Mouse (Mus musculus) MEL (cell line): ENCODE results near the gene 1700010B08Rik. TPM values are rescaled to one million over a fixed set of nuclear protein-coding genes. Genes with fewer than 3 reads are reported as not detected.

ENCODE experiments used
- DNase-seq: peaks from one replicate; pipeline ENCODE4 v3.0.0; 2011; ENCODE audit warnings: low read depth, low spot score
- H3K27ac ChIP-seq: 2 replicates; pipeline ENCODE4 v1.5.1; 2012; ENCODE audit warnings: low read depth, mild to moderate bottlenecking, control low read depth, low read length, moderate library complexity; ENCODE audit not compliant: control insufficient read depth
- H3K27me3 ChIP-seq, 2 experiments: fragments of 150-350 bp in 1 of 2; sonication (generic) in 1 of 2; 2 replicates each; pipeline ENCODE4 v1.6.1; 2012; ENCODE audit warnings: low read length in 2 of 2, mild to moderate bottlenecking in 2 of 2, improper control_type of control experiment in 1 of 2, moderate library complexity in 1 of 2; ENCODE audit not compliant: insufficient read depth in 2 of 2, control insufficient read depth in 1 of 2
- H3K36me3 ChIP-seq, 2 experiments: 2 replicates each; pipeline ENCODE4 v1.6.1; 2012 to 2014; ENCODE audit warnings: low read length in 2 of 2, improper control_type of control experiment in 1 of 2, inconsistent platforms in 1 of 2, mild to moderate bottlenecking in 1 of 2; ENCODE audit not compliant: insufficient read depth in 2 of 2, control insufficient read depth in 1 of 2
- H3K4me1 ChIP-seq, 2 experiments: fragments of 150-350 bp in 1 of 2; sonication (generic) in 1 of 2; 2 replicates each; pipeline ENCODE4 v1.6.1; 2012; ENCODE audit warnings: low read length in 2 of 2, improper control_type of control experiment in 1 of 2, mild to moderate bottlenecking in 1 of 2; ENCODE audit not compliant: insufficient read depth in 2 of 2, control insufficient read depth in 1 of 2
- H3K4me3 ChIP-seq, 2 experiments: fragments of 150-350 bp in 1 of 2; sonication (generic) in 1 of 2; 2 replicates each; pipeline ENCODE4 v1.5.1; 2012; ENCODE audit warnings: low read depth in 2 of 2, low read length in 2 of 2, mild to moderate bottlenecking in 2 of 2, moderate library complexity in 2 of 2, control low read depth in 1 of 2, improper control_type of control experiment in 1 of 2; ENCODE audit not compliant: control insufficient read depth in 1 of 2, insufficient read depth in 1 of 2
- H3K79me2 ChIP-seq: 2 replicates; pipeline ENCODE4 v1.6.1; 2012; ENCODE audit warnings: mild to moderate bottlenecking, low read length, moderate library complexity; ENCODE audit not compliant: control insufficient read depth, poor library complexity, insufficient read depth
- H3K9ac ChIP-seq: 2 replicates; pipeline ENCODE4 v1.6.1; 2012; ENCODE audit warnings: low read depth, mild to moderate bottlenecking, control low read depth, low read length, moderate library complexity; ENCODE audit not compliant: control insufficient read depth, poor library complexity, severe bottlenecking
- H3K9me3 ChIP-seq: fragments of 150-350 bp; sonication (generic); replicated peaks from 2 replicates; pipeline ENCODE4 v1.6.1; 2012; ENCODE audit warnings: mild to moderate bottlenecking, low read length, improper control_type of control experiment, moderate library complexity; ENCODE audit not compliant: insufficient read depth
- BHLHE40 ChIP-seq: IDR thresholded peaks from 2 replicates; pipeline ENCODE4 v1.6.1; 2012; ENCODE audit warnings: low read depth, mild to moderate bottlenecking, inconsistent platforms, low read length, improper control_type of control experiment, borderline replicate concordance
- CHD2 ChIP-seq: IDR thresholded peaks from 2 replicates; pipeline ENCODE4 v1.6.1; 2011; ENCODE audit warnings: low read length, improper control_type of control experiment
- CTCF ChIP-seq, 3 experiments: IDR thresholded peaks in 2 of 3; conservative IDR thresholded peaks in 1 of 3; 2 replicates each; pipeline ENCODE4 v1.5.1; 2011 to 2012; ENCODE audit warnings: low read length in 3 of 3, low read depth in 2 of 3, mild to moderate bottlenecking in 2 of 3, improper control_type of control experiment in 1 of 3, inconsistent platforms in 1 of 3, mixed read lengths in 1 of 3, moderate library complexity in 1 of 3; ENCODE audit not compliant: control insufficient read depth in 1 of 3, insufficient read depth in 1 of 3, poor library complexity in 1 of 3, severe bottlenecking in 1 of 3
- ELF1 ChIP-seq: IDR thresholded peaks from 2 replicates; pipeline ENCODE4 v1.6.1; 2014; ENCODE audit warnings: low read depth, mild to moderate bottlenecking, inconsistent platforms, low read length, improper control_type of control experiment, moderate library complexity
- EP300 ChIP-seq, 2 experiments: IDR thresholded peaks; 2 replicates each; pipeline ENCODE4 v1.6.1; 2011; ENCODE audit warnings: improper control_type of control experiment in 2 of 2, low read length in 2 of 2, low read depth in 1 of 2, mild to moderate bottlenecking in 1 of 2
- ETS1 ChIP-seq: IDR thresholded peaks from 2 replicates; pipeline ENCODE4 v1.6.1; 2012; ENCODE audit warnings: low read depth, mild to moderate bottlenecking, inconsistent platforms, low read length, improper control_type of control experiment, moderate library complexity
- GABPA ChIP-seq: IDR thresholded peaks from 2 replicates; pipeline ENCODE4 v1.6.1; 2012; ENCODE audit warnings: low read depth, mild to moderate bottlenecking, inconsistent platforms, low read length, improper control_type of control experiment, moderate library complexity
- GATA1 ChIP-seq: IDR thresholded peaks from 2 replicates; pipeline ENCODE4 v1.6.1; 2011; ENCODE audit warnings: low read depth, low read length, improper control_type of control experiment
- HCFC1 ChIP-seq: IDR thresholded peaks from 2 replicates; pipeline ENCODE4 v1.6.1; 2012; ENCODE audit warnings: low read depth, mild to moderate bottlenecking, inconsistent platforms, low read length, improper control_type of control experiment, moderate library complexity
- JUND ChIP-seq: IDR thresholded peaks from 2 replicates; pipeline ENCODE4 v1.6.1; 2011; ENCODE audit warnings: low read depth, mild to moderate bottlenecking, improper control_type of control experiment, low read length
- MAX ChIP-seq: IDR thresholded peaks from 2 replicates; pipeline ENCODE4 v1.6.1; 2011; ENCODE audit warnings: low read length, improper control_type of control experiment
- MEF2A ChIP-seq: IDR thresholded peaks from 2 replicates; pipeline ENCODE4 v1.6.1; 2014; ENCODE audit warnings: low read depth, mild to moderate bottlenecking, inconsistent platforms, low read length, improper control_type of control experiment; ENCODE audit not compliant: poor library complexity, insufficient replicate concordance, severe bottlenecking; ENCODE audit errors: extremely low read depth
- MXI1 ChIP-seq: IDR thresholded peaks from 2 replicates; pipeline ENCODE4 v1.6.1; 2011; ENCODE audit warnings: mild to moderate bottlenecking, low read depth, low read length, improper control_type of control experiment
- MYB ChIP-seq: IDR thresholded peaks from 2 replicates; pipeline ENCODE4 v1.6.1; 2011; ENCODE audit warnings: mild to moderate bottlenecking, low read depth, low read length, improper control_type of control experiment
- MYC ChIP-seq: IDR thresholded peaks from 2 replicates; pipeline ENCODE4 v1.6.1; 2011; ENCODE audit warnings: low read depth, mild to moderate bottlenecking, low read length, improper control_type of control experiment, moderate library complexity
- NRF1 ChIP-seq: IDR thresholded peaks from 2 replicates; pipeline ENCODE4 v1.6.1; 2014; ENCODE audit warnings: low read depth, mild to moderate bottlenecking, inconsistent platforms, low read length, improper control_type of control experiment, moderate library complexity; ENCODE audit not compliant: poor library complexity, insufficient read depth, severe bottlenecking
- POLR2A ChIP-seq, 2 experiments: IDR thresholded peaks; 2 replicates each; pipeline ENCODE4 v1.6.1; 2011 to 2012; ENCODE audit warnings: low read length in 2 of 2, mild to moderate bottlenecking in 2 of 2, control low read depth in 1 of 2, improper control_type of control experiment in 1 of 2, low read depth in 1 of 2, moderate library complexity in 1 of 2; ENCODE audit not compliant: control insufficient read depth in 1 of 2, insufficient read depth in 1 of 2, poor library complexity in 1 of 2
- POLR2AphosphoS2 ChIP-seq: IDR thresholded peaks from 2 replicates; pipeline ENCODE4 v1.6.1; 2011; ENCODE audit warnings: low read length, improper control_type of control experiment
- RCOR1 ChIP-seq: IDR thresholded peaks from 2 replicates; pipeline ENCODE4 v1.6.1; 2012; ENCODE audit warnings: low read depth, mild to moderate bottlenecking, inconsistent platforms, low read length, improper control_type of control experiment
- SMC3 ChIP-seq: IDR thresholded peaks from 2 replicates; pipeline ENCODE4 v1.6.1; 2011; ENCODE audit warnings: low read depth, low read length, improper control_type of control experiment
- TBP ChIP-seq: IDR thresholded peaks from 2 replicates; pipeline ENCODE4 v1.8.0; 2011; ENCODE audit warnings: low read depth, low read length, improper control_type of control experiment
- USF1 ChIP-seq: IDR thresholded peaks from 2 replicates; pipeline ENCODE4 v1.6.1; 2014; ENCODE audit warnings: low read depth, mild to moderate bottlenecking, inconsistent platforms, low read length, improper control_type of control experiment, moderate library complexity
- ZC3H11A ChIP-seq: IDR thresholded peaks from 2 replicates; pipeline ENCODE4 v1.6.1; 2012; ENCODE audit warnings: low read depth, mild to moderate bottlenecking, inconsistent platforms, low read length, improper control_type of control experiment
- ZKSCAN1 ChIP-seq: IDR thresholded peaks from 2 replicates; pipeline ENCODE4 v1.6.1; 2012; ENCODE audit warnings: low read depth, mild to moderate bottlenecking, inconsistent platforms, low read length, improper control_type of control experiment, moderate library complexity
- ZMIZ1 ChIP-seq: IDR thresholded peaks from 2 replicates; pipeline ENCODE4 v1.6.1; 2012; ENCODE audit warnings: low read depth, mild to moderate bottlenecking, inconsistent platforms, low read length, improper control_type of control experiment, moderate library complexity
- polyA plus RNA-seq, 2 experiments: library from polyadenylated mRNA; stranded (reverse) in 1 of 2; unstranded in 1 of 2; fragments of >175 nt in 1 of 2; fragments of >200 nt in 1 of 2; gene quantifications; 2 replicates each; pipeline versions ENCODE4 v1.2.1 to v1.2.4; 2012; ENCODE audit warnings: low replicate concordance in 2 of 2, low read depth in 1 of 2; ENCODE audit not compliant: insufficient read length in 2 of 2, insufficient read depth in 1 of 2, missing spikeins in 1 of 2
- total RNA-seq: library from RNA; depleted of rRNA; stranded (reverse); fragments of 300-350 nt; gene quantifications from 2 replicates; pipeline ENCODE4 v1.2.3, GENCODE M21; 2012

1700010B08Rik gene
- total and polyA plus RNA-seq, 3 experiments, result not detected

DNA sequence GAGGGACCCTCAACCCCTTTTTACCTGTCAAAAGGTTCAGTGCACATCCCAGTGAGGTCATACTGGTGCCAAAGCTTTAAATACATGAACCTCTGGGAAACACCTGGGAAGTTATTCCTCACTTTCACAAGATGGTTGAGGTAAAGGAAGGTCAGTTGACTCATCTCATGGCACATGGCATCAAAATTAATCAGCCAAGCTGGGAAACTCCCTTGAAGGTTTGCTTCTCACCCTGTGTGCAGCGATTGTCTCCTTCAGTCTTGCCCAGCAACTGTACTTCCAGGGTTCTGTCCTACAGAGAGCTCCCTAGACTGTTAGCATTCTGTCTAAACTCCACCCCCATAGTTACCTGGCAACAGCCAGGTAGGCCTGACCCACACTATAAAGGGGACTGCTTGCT lies 39.1 kb upstream of the 1700010B08Rik start:
- peaks cover 0 to 4% of the 10 kb centered on the region in 2 experiments; a peak in 2 of 4 replicates for H3K36me3 ChIP-seq

GRCm38 (mm10) chr2:173682773-173683172 lies 36.4 kb upstream of the 1700010B08Rik start:
- no peak for TF ChIP-seq GATA1
- TF ChIP-seq MYC, result no peak
- TF ChIP-seq CHD2, result no peak
- no peak for TF ChIP-seq RCOR1
- no peak for TF ChIP-seq POLR2A (IDR thresholded peaks at IDR 0.05; ENCODE audit: control insufficient read depth in 1 of 2, insufficient read depth in 1 of 2, low read depth in 1 of 2, low read length in 2 of 2, poor library complexity in 1 of 2)
- TF ChIP-seq GABPA, result no peak
- TF ChIP-seq POLR2AphosphoS2, result no peak
- TF ChIP-seq NRF1, result no peak
- TF ChIP-seq ELF1, result no peak
- no peak for TF ChIP-seq ZC3H11A
- no peak for TF ChIP-seq MAX
- no peak overlapping the region for H3K4me3 ChIP-seq
- no peak for DNase-seq
- H3K9ac ChIP-seq, result no peak overlapping the region
- H3K4me1 ChIP-seq, result no peaks in the 10 kb centered on the region
- H3K79me2 ChIP-seq, result peaks cover 7% of the 10 kb centered on the region
- no peaks in the 10 kb centered on the region for H3K9me3 ChIP-seq
- H3K36me3 ChIP-seq, result peaks cover 0 to 2% of the 10 kb centered on the region in 2 experiments; a peak in 2 of 4 replicates
- no peak overlapping the region for H3K27ac ChIP-seq
- H3K27me3 ChIP-seq, result no peaks in the 10 kb centered on the region

More for the DNA sequence above, 39.1 kb upstream of the 1700010B08Rik start:
- Histone ChIP-seq H3K9ac (no peak overlapping the region), H3K27ac (no peak overlapping the region), H3K4me1 (no peaks in the 10 kb centered on the region), H3K9me3 (no peaks in the 10 kb centered on the region), H3K79me2 (peaks cover 11% of the 10 kb centered on the region), H3K27me3 (no peaks in the 10 kb centered on the region), H3K4me3 (no peak overlapping the region)
- no peak for DNase-seq
- TF ChIP-seq NRF1 (no peak), HCFC1 (no peak), SMC3 (no peak), MYB (no peak), EP300 (IDR thresholded peaks at IDR 0.05; ENCODE audit: low read depth in 1 of 2, low read length in 2 of 2) (no peak), POLR2AphosphoS2 (no peak), MEF2A (no peak), USF1 (no peak), ZKSCAN1 (no peak), CTCF (IDR thresholded peaks at IDR 0.05 in 2 of 3, conservative IDR thresholded peaks at IDR 0.05 in 1 of 3; ENCODE audit: control insufficient read depth in 1 of 3, insufficient read depth in 1 of 3, low read depth in 2 of 3, low read length in 3 of 3, poor library complexity in 1 of 3, severe bottlenecking in 1 of 3) (no peak), TBP (no peak), MYC (no peak), ZMIZ1 (no peak), ETS1 (no peak), JUND (no peak), MAX (no peak), BHLHE40 (no peak), MXI1 (no peak)
